Mouse (Mus musculus): ENCODE measurements around the gene Cxcl9. TPM values are rescaled to one million over a fixed set of nuclear protein-coding genes. Genes with fewer than 3 reads are reported as not detected.

Cxcl9 gene
- polyA plus RNA-seq, 1 experiment from 2014 or later = not detected

- peaks cover 8% of the 10 kb centered on the region for H3K4me1 ChIP-seq
- ATAC-seq (ENCODE audit: borderline replicate concordance, extremely low read depth, low FRiP score, low TSS enrichment) = peak; percentile 82; the same call in 1 of the 2 replicates
- H3K9me3 ChIP-seq = no peaks in the 10 kb centered on the region
- H3K4me3 ChIP-seq = peak overlapping the region; percentile 6; the same call in 1 of the 2 replicates
- 34% methylated on average over 9 of the region's 9 CpGs for WGBS
- peak overlapping the region; percentile 90 for H3K27ac ChIP-seq
- H3K9ac ChIP-seq = no peak overlapping the region
- peak overlapping the region; percentile 38 for H3K4me2 ChIP-seq
- no peaks in the 10 kb centered on the region for H3K27me3 ChIP-seq
- H3K36me3 ChIP-seq = no peaks in the 10 kb centered on the region
Measured at GRCm38 (mm10) chr5:92332359-92332840, 4.5 kb upstream of the Cxcl9 start.

GRCm38 (mm10) chr5:92331635-92332338 lies 3.9 kb upstream of the Cxcl9 start, which contains the start of gene Art3:
Art3 (plus strand) TSS chr5:92331827.
- H3K9ac ChIP-seq = no peak within 1 kb of the TSS
- H3K9me3 ChIP-seq = no peaks in the 10 kb centered on the region
- peak within 1 kb of the TSS; percentile 38 for H3K4me2 ChIP-seq
- no peaks in the 10 kb centered on the region for H3K36me3 ChIP-seq
- ATAC-seq (ENCODE audit: borderline replicate concordance, extremely low read depth, low FRiP score, low TSS enrichment) = 0 out of 2 replicates have a peak, but pooled peaks have one; percentile 32
- H3K27me3 ChIP-seq = no peaks in the 10 kb centered on the region
- H3K4me1 ChIP-seq = peaks cover 8% of the 10 kb centered on the region
- peak within 1 kb of the TSS; percentile 6; the same call in 1 of the 2 replicates for H3K4me3 ChIP-seq
- peak within 1 kb of the TSS; percentile 90 for H3K27ac ChIP-seq
- 87% methylated on average over 17 of the region's 17 CpGs for WGBS

GRCm38 (mm10) chr5:92331122-92331521 lies 3.2 kb upstream of the Cxcl9 start:
- Histone ChIP-seq H3K36me3 (no peaks in the 10 kb centered on the region), H3K4me3 (no peak overlapping the region), H3K4me1 (peaks cover 8% of the 10 kb centered on the region), H3K4me2 (no peak overlapping the region), H3K9me3 (no peaks in the 10 kb centered on the region), H3K9ac (no peak overlapping the region), H3K27ac (no peak overlapping the region), H3K27me3 (no peaks in the 10 kb centered on the region)
- ATAC-seq (ENCODE audit: borderline replicate concordance, extremely low read depth, low FRiP score, low TSS enrichment) = no peak
- WGBS = 87% methylated on average over 12 of the region's 12 CpGs

- no peak for ATAC-seq (ENCODE audit: borderline replicate concordance, extremely low read depth, low FRiP score, low TSS enrichment)
Measured at GRCm38 (mm10) chr5:92327367-92327766, 512 bp downstream of the Cxcl9 start.

GRCm38 (mm10) chr5:92323264-92323663 lies 4.6 kb downstream of the Cxcl9 start:
- Histone ChIP-seq H3K27me3 (no peaks in the 10 kb centered on the region), H3K9ac (no peak overlapping the region), H3K4me1 (peaks cover 12% of the 10 kb centered on the region), H3K9me3 (no peaks in the 10 kb centered on the region), H3K4me2 (no peak overlapping the region), H3K36me3 (no peaks in the 10 kb centered on the region), H3K4me3 (no peak overlapping the region), H3K27ac (peak overlapping the region; percentile 45)
- peak; percentile 92 for ATAC-seq (ENCODE audit: borderline replicate concordance, extremely low read depth, low FRiP score, low TSS enrichment)
- 44% methylated on average over 5 of the region's 5 CpGs for WGBS

More at GRCm38 (mm10) chr5:92327367-92327766, 512 bp downstream of the Cxcl9 start:
- Histone ChIP-seq H3K4me3 (no peak overlapping the region), H3K4me1 (peaks cover 19% of the 10 kb centered on the region), H3K36me3 (no peaks in the 10 kb centered on the region), H3K27ac (no peak overlapping the region), H3K4me2 (no peak overlapping the region), H3K9me3 (no peaks in the 10 kb centered on the region), H3K27me3 (no peaks in the 10 kb centered on the region), H3K9ac (no peak overlapping the region)
- 66% methylated on average over 6 of the region's 6 CpGs for WGBS

- H3K27me3 ChIP-seq = no peaks in the 10 kb centered on the region
- WGBS = 58% methylated on average over 4 of the region's 4 CpGs
- H3K9me3 ChIP-seq = no peaks in the 10 kb centered on the region
- no peak for ATAC-seq (ENCODE audit: borderline replicate concordance, extremely low read depth, low FRiP score, low TSS enrichment)
- H3K27ac ChIP-seq = peak overlapping the region; percentile 44; the same call in 1 of the 2 replicates
- peaks cover 12% of the 10 kb centered on the region for H3K4me1 ChIP-seq
- no peak overlapping the region for H3K9ac ChIP-seq
- H3K4me3 ChIP-seq = no peak overlapping the region
- no peaks in the 10 kb centered on the region for H3K36me3 ChIP-seq
- H3K4me2 ChIP-seq = no peak overlapping the region
Measured at GRCm38 (mm10) chr5:92322612-92323011, 5.3 kb downstream of the Cxcl9 start.

- WGBS = 59% methylated on average over 8 of the region's 8 CpGs
- no peak overlapping the region for H3K9ac ChIP-seq
- no peak for ATAC-seq (ENCODE audit: borderline replicate concordance, extremely low read depth, low FRiP score, low TSS enrichment)
- no peak overlapping the region for H3K27ac ChIP-seq
- peaks cover 12% of the 10 kb centered on the region for H3K4me1 ChIP-seq
- H3K36me3 ChIP-seq = no peaks in the 10 kb centered on the region
- H3K4me2 ChIP-seq = no peak overlapping the region
- no peaks in the 10 kb centered on the region for H3K27me3 ChIP-seq
- H3K9me3 ChIP-seq = no peaks in the 10 kb centered on the region
- no peak overlapping the region for H3K4me3 ChIP-seq
Measured at GRCm38 (mm10) chr5:92321631-92322400, 6.1 kb downstream of the Cxcl9 start.

- Histone ChIP-seq H3K4me3 (no peak overlapping the region), H3K4me1 (peaks cover 3% of the 10 kb centered on the region; the same call in 1 of the 2 replicates), H3K9me3 (no peaks in the 10 kb centered on the region), H3K9ac (no peak overlapping the region), H3K36me3 (no peaks in the 10 kb centered on the region), H3K27ac (no peak overlapping the region), H3K4me2 (no peak overlapping the region), H3K27me3 (no peaks in the 10 kb centered on the region)
- no peak for ATAC-seq (ENCODE audit: borderline replicate concordance, extremely low read depth, low FRiP score, low TSS enrichment)
- 79% methylated on average over 14 of the region's 14 CpGs for WGBS
Measured at GRCm38 (mm10) chr5:92318596-92318995, 9.3 kb downstream of the Cxcl9 start.

GRCm38 (mm10) chr5:92318119-92318518 lies 9.8 kb downstream of the Cxcl9 start:
- Histone ChIP-seq H3K4me3 (no peak overlapping the region), H3K4me2 (no peak overlapping the region), H3K27ac (no peak overlapping the region), H3K9ac (no peak overlapping the region), H3K4me1 (0 out of 2 replicates have a peak, but pooled peaks cover 3% of the 10 kb centered on the region), H3K27me3 (no peaks in the 10 kb centered on the region), H3K9me3 (no peaks in the 10 kb centered on the region), H3K36me3 (no peaks in the 10 kb centered on the region)
- ATAC-seq (ENCODE audit: borderline replicate concordance, extremely low read depth, low FRiP score, low TSS enrichment) = no peak
- 74% methylated on average over 7 of the region's 7 CpGs for WGBS

GRCm38 (mm10) chr5:92313776-92314175 lies 14.1 kb downstream of the Cxcl9 start:
- ATAC-seq (ENCODE audit: borderline replicate concordance, extremely low read depth, low FRiP score, low TSS enrichment) = no peak
- no peak overlapping the region for H3K9ac ChIP-seq
- 50% methylated on average over 7 of the region's 7 CpGs for WGBS
- no peaks in the 10 kb centered on the region for H3K9me3 ChIP-seq
- H3K27ac ChIP-seq = no peak overlapping the region
- no peaks in the 10 kb centered on the region for H3K27me3 ChIP-seq
- H3K36me3 ChIP-seq = no peaks in the 10 kb centered on the region
- H3K4me3 ChIP-seq = no peak overlapping the region
- H3K4me1 ChIP-seq = peaks cover 5% of the 10 kb centered on the region; the same call in 1 of the 2 replicates
- no peak overlapping the region for H3K4me2 ChIP-seq

- Histone ChIP-seq H3K36me3 (no peaks in the 10 kb centered on the region), H3K4me1 (peaks cover 14% of the 10 kb centered on the region; the same call in 1 of the 2 replicates), H3K4me3 (no peak overlapping the region), H3K27me3 (no peaks in the 10 kb centered on the region), H3K4me2 (no peak overlapping the region), H3K9ac (no peak overlapping the region), H3K27ac (no peak overlapping the region), H3K9me3 (no peaks in the 10 kb centered on the region)
- ATAC-seq (ENCODE audit: borderline replicate concordance, extremely low read depth, low FRiP score, low TSS enrichment) = no peak
- WGBS = 10% methylated on average over 13 of the region's 13 CpGs
Measured at GRCm38 (mm10) chr5:92312046-92312715, 15.7 kb downstream of the Cxcl9 start.

Measured in lung, embryonic 15.5 days (tissue).